Mouse (Mus musculus) MEL (cell line): ENCODE data around the gene Ten1. TPM values are rescaled to one million over a fixed set of nuclear protein-coding genes. Genes with fewer than 3 reads are reported as not detected.

Source experiments
- DNase-seq: peaks from one replicate; pipeline ENCODE4 v3.0.0; 2011; ENCODE audit warnings: low read depth, low spot score
- H3K27ac ChIP-seq: 2 replicates; pipeline ENCODE4 v1.5.1; 2012; ENCODE audit warnings: low read depth, mild to moderate bottlenecking, control low read depth, low read length, moderate library complexity; ENCODE audit not compliant: control insufficient read depth
- H3K27me3 ChIP-seq, 2 experiments: fragments of 150-350 bp in 1 of 2; sonication (generic) in 1 of 2; 2 replicates each; pipeline ENCODE4 v1.6.1; 2012; ENCODE audit warnings: low read length in 2 of 2, mild to moderate bottlenecking in 2 of 2, improper control_type of control experiment in 1 of 2, moderate library complexity in 1 of 2; ENCODE audit not compliant: insufficient read depth in 2 of 2, control insufficient read depth in 1 of 2
- H3K36me3 ChIP-seq, 2 experiments: 2 replicates each; pipeline ENCODE4 v1.6.1; 2012 to 2014; ENCODE audit warnings: low read length in 2 of 2, improper control_type of control experiment in 1 of 2, inconsistent platforms in 1 of 2, mild to moderate bottlenecking in 1 of 2; ENCODE audit not compliant: insufficient read depth in 2 of 2, control insufficient read depth in 1 of 2
- H3K4me1 ChIP-seq, 2 experiments: fragments of 150-350 bp in 1 of 2; sonication (generic) in 1 of 2; 2 replicates each; pipeline ENCODE4 v1.6.1; 2012; ENCODE audit warnings: low read length in 2 of 2, improper control_type of control experiment in 1 of 2, mild to moderate bottlenecking in 1 of 2; ENCODE audit not compliant: insufficient read depth in 2 of 2, control insufficient read depth in 1 of 2
- H3K4me3 ChIP-seq, 2 experiments: fragments of 150-350 bp in 1 of 2; sonication (generic) in 1 of 2; 2 replicates each; pipeline ENCODE4 v1.5.1; 2012; ENCODE audit warnings: low read depth in 2 of 2, low read length in 2 of 2, mild to moderate bottlenecking in 2 of 2, moderate library complexity in 2 of 2, control low read depth in 1 of 2, improper control_type of control experiment in 1 of 2; ENCODE audit not compliant: control insufficient read depth in 1 of 2, insufficient read depth in 1 of 2
- H3K79me2 ChIP-seq: 2 replicates; pipeline ENCODE4 v1.6.1; 2012; ENCODE audit warnings: mild to moderate bottlenecking, low read length, moderate library complexity; ENCODE audit not compliant: control insufficient read depth, poor library complexity, insufficient read depth
- H3K9ac ChIP-seq: 2 replicates; pipeline ENCODE4 v1.6.1; 2012; ENCODE audit warnings: low read depth, mild to moderate bottlenecking, control low read depth, low read length, moderate library complexity; ENCODE audit not compliant: control insufficient read depth, poor library complexity, severe bottlenecking
- H3K9me3 ChIP-seq: fragments of 150-350 bp; sonication (generic); replicated peaks from 2 replicates; pipeline ENCODE4 v1.6.1; 2012; ENCODE audit warnings: mild to moderate bottlenecking, low read length, improper control_type of control experiment, moderate library complexity; ENCODE audit not compliant: insufficient read depth
- BHLHE40 ChIP-seq: IDR thresholded peaks from 2 replicates; pipeline ENCODE4 v1.6.1; 2012; ENCODE audit warnings: low read depth, mild to moderate bottlenecking, inconsistent platforms, low read length, improper control_type of control experiment, borderline replicate concordance
- CHD1 ChIP-seq: IDR thresholded peaks from 2 replicates; pipeline ENCODE4 v1.6.1; 2012; ENCODE audit warnings: low read depth, mild to moderate bottlenecking, inconsistent platforms, low read length, improper control_type of control experiment
- CHD2 ChIP-seq: IDR thresholded peaks from 2 replicates; pipeline ENCODE4 v1.6.1; 2011; ENCODE audit warnings: low read length, improper control_type of control experiment
- CTCF ChIP-seq, 3 experiments: IDR thresholded peaks in 2 of 3; conservative IDR thresholded peaks in 1 of 3; 2 replicates each; pipeline ENCODE4 v1.5.1; 2011 to 2012; ENCODE audit warnings: low read length in 3 of 3, low read depth in 2 of 3, mild to moderate bottlenecking in 2 of 3, improper control_type of control experiment in 1 of 3, inconsistent platforms in 1 of 3, mixed read lengths in 1 of 3, moderate library complexity in 1 of 3; ENCODE audit not compliant: control insufficient read depth in 1 of 3, insufficient read depth in 1 of 3, poor library complexity in 1 of 3, severe bottlenecking in 1 of 3
- EP300 ChIP-seq, 2 experiments: IDR thresholded peaks; 2 replicates each; pipeline ENCODE4 v1.6.1; 2011; ENCODE audit warnings: improper control_type of control experiment in 2 of 2, low read length in 2 of 2, low read depth in 1 of 2, mild to moderate bottlenecking in 1 of 2
- ETS1 ChIP-seq: IDR thresholded peaks from 2 replicates; pipeline ENCODE4 v1.6.1; 2012; ENCODE audit warnings: low read depth, mild to moderate bottlenecking, inconsistent platforms, low read length, improper control_type of control experiment, moderate library complexity
- GATA1 ChIP-seq: IDR thresholded peaks from 2 replicates; pipeline ENCODE4 v1.6.1; 2011; ENCODE audit warnings: low read depth, low read length, improper control_type of control experiment
- HCFC1 ChIP-seq: IDR thresholded peaks from 2 replicates; pipeline ENCODE4 v1.6.1; 2012; ENCODE audit warnings: low read depth, mild to moderate bottlenecking, inconsistent platforms, low read length, improper control_type of control experiment, moderate library complexity
- JUND ChIP-seq: IDR thresholded peaks from 2 replicates; pipeline ENCODE4 v1.6.1; 2011; ENCODE audit warnings: low read depth, mild to moderate bottlenecking, improper control_type of control experiment, low read length
- KAT2A ChIP-seq: conservative IDR thresholded peaks from 2 replicates; pipeline ENCODE4 v1.6.1; 2012; ENCODE audit warnings: low read depth, low read length, improper control_type of control experiment, inconsistent platforms
- MAFK ChIP-seq: IDR thresholded peaks from 2 replicates; pipeline ENCODE4 v1.6.1; 2011; ENCODE audit warnings: low read depth, mild to moderate bottlenecking, low read length, improper control_type of control experiment, borderline replicate concordance
- MAX ChIP-seq: IDR thresholded peaks from 2 replicates; pipeline ENCODE4 v1.6.1; 2011; ENCODE audit warnings: low read length, improper control_type of control experiment
- MAZ ChIP-seq: IDR thresholded peaks from 2 replicates; pipeline ENCODE4 v1.6.1; 2012; ENCODE audit warnings: low read depth, mild to moderate bottlenecking, inconsistent platforms, low read length, improper control_type of control experiment
- MEF2A ChIP-seq: IDR thresholded peaks from 2 replicates; pipeline ENCODE4 v1.6.1; 2014; ENCODE audit warnings: low read depth, mild to moderate bottlenecking, inconsistent platforms, low read length, improper control_type of control experiment; ENCODE audit not compliant: poor library complexity, insufficient replicate concordance, severe bottlenecking; ENCODE audit errors: extremely low read depth
- MXI1 ChIP-seq: IDR thresholded peaks from 2 replicates; pipeline ENCODE4 v1.6.1; 2011; ENCODE audit warnings: mild to moderate bottlenecking, low read depth, low read length, improper control_type of control experiment
- MYB ChIP-seq: IDR thresholded peaks from 2 replicates; pipeline ENCODE4 v1.6.1; 2011; ENCODE audit warnings: mild to moderate bottlenecking, low read depth, low read length, improper control_type of control experiment
- MYC ChIP-seq: IDR thresholded peaks from 2 replicates; pipeline ENCODE4 v1.6.1; 2011; ENCODE audit warnings: low read depth, mild to moderate bottlenecking, low read length, improper control_type of control experiment, moderate library complexity
- NELFE ChIP-seq: IDR thresholded peaks from 2 replicates; pipeline ENCODE4 v1.6.1; 2011; ENCODE audit warnings: low read depth, low read length, improper control_type of control experiment
- NRF1 ChIP-seq: IDR thresholded peaks from 2 replicates; pipeline ENCODE4 v1.6.1; 2014; ENCODE audit warnings: low read depth, mild to moderate bottlenecking, inconsistent platforms, low read length, improper control_type of control experiment, moderate library complexity; ENCODE audit not compliant: poor library complexity, insufficient read depth, severe bottlenecking
- POLR2A ChIP-seq, 2 experiments: IDR thresholded peaks; 2 replicates each; pipeline ENCODE4 v1.6.1; 2011 to 2012; ENCODE audit warnings: low read length in 2 of 2, mild to moderate bottlenecking in 2 of 2, control low read depth in 1 of 2, improper control_type of control experiment in 1 of 2, low read depth in 1 of 2, moderate library complexity in 1 of 2; ENCODE audit not compliant: control insufficient read depth in 1 of 2, insufficient read depth in 1 of 2, poor library complexity in 1 of 2
- POLR2AphosphoS2 ChIP-seq: IDR thresholded peaks from 2 replicates; pipeline ENCODE4 v1.6.1; 2011; ENCODE audit warnings: low read length, improper control_type of control experiment
- POLR2AphosphoS5 ChIP-seq: IDR thresholded peaks from 2 replicates; pipeline ENCODE4 v1.6.1; 2012; ENCODE audit warnings: low read depth, borderline replicate concordance, mild to moderate bottlenecking, inconsistent platforms, low read length, moderate library complexity, mixed read lengths
- RCOR1 ChIP-seq: IDR thresholded peaks from 2 replicates; pipeline ENCODE4 v1.6.1; 2012; ENCODE audit warnings: low read depth, mild to moderate bottlenecking, inconsistent platforms, low read length, improper control_type of control experiment
- SIN3A ChIP-seq: IDR thresholded peaks from 2 replicates; pipeline ENCODE4 v1.6.1; 2012; ENCODE audit warnings: low read length, improper control_type of control experiment, inconsistent platforms
- SMC3 ChIP-seq: IDR thresholded peaks from 2 replicates; pipeline ENCODE4 v1.6.1; 2011; ENCODE audit warnings: low read depth, low read length, improper control_type of control experiment
- TAL1 ChIP-seq: IDR thresholded peaks from 2 replicates; pipeline ENCODE4 v1.6.1; 2012; ENCODE audit warnings: mild to moderate bottlenecking, inconsistent platforms, low read length, moderate library complexity, mixed read lengths
- TBP ChIP-seq: IDR thresholded peaks from 2 replicates; pipeline ENCODE4 v1.8.0; 2011; ENCODE audit warnings: low read depth, low read length, improper control_type of control experiment
- UBTF ChIP-seq: IDR thresholded peaks from 2 replicates; pipeline ENCODE4 v1.6.1; 2012; ENCODE audit warnings: low read depth, mild to moderate bottlenecking, inconsistent platforms, low read length, improper control_type of control experiment, moderate library complexity, borderline replicate concordance; ENCODE audit not compliant: insufficient read depth
- USF1 ChIP-seq: IDR thresholded peaks from 2 replicates; pipeline ENCODE4 v1.6.1; 2014; ENCODE audit warnings: low read depth, mild to moderate bottlenecking, inconsistent platforms, low read length, improper control_type of control experiment, moderate library complexity
- USF2 ChIP-seq, 2 experiments: IDR thresholded peaks; 2 replicates each; pipeline ENCODE4 v1.6.1; 2011 to 2012; ENCODE audit warnings: improper control_type of control experiment in 2 of 2, low read length in 2 of 2, borderline replicate concordance in 1 of 2, inconsistent platforms in 1 of 2, low read depth in 1 of 2, mild to moderate bottlenecking in 1 of 2; ENCODE audit not compliant: insufficient read depth in 1 of 2
- ZC3H11A ChIP-seq: IDR thresholded peaks from 2 replicates; pipeline ENCODE4 v1.6.1; 2012; ENCODE audit warnings: low read depth, mild to moderate bottlenecking, inconsistent platforms, low read length, improper control_type of control experiment
- ZKSCAN1 ChIP-seq: IDR thresholded peaks from 2 replicates; pipeline ENCODE4 v1.6.1; 2012; ENCODE audit warnings: low read depth, mild to moderate bottlenecking, inconsistent platforms, low read length, improper control_type of control experiment, moderate library complexity
- ZMIZ1 ChIP-seq: IDR thresholded peaks from 2 replicates; pipeline ENCODE4 v1.6.1; 2012; ENCODE audit warnings: low read depth, mild to moderate bottlenecking, inconsistent platforms, low read length, improper control_type of control experiment, moderate library complexity
- ZNF384 ChIP-seq: IDR thresholded peaks from 2 replicates; pipeline ENCODE4 v1.6.1; 2012; ENCODE audit warnings: low read depth, mild to moderate bottlenecking, inconsistent platforms, low read length, improper control_type of control experiment
- polyA plus RNA-seq, 2 experiments: library from polyadenylated mRNA; stranded (reverse) in 1 of 2; unstranded in 1 of 2; fragments of >175 nt in 1 of 2; fragments of >200 nt in 1 of 2; gene quantifications; 2 replicates each; pipeline versions ENCODE4 v1.2.1 to v1.2.4; 2012; ENCODE audit warnings: low replicate concordance in 2 of 2, low read depth in 1 of 2; ENCODE audit not compliant: insufficient read length in 2 of 2, insufficient read depth in 1 of 2, missing spikeins in 1 of 2
- total RNA-seq: library from RNA; depleted of rRNA; stranded (reverse); fragments of 300-350 nt; gene quantifications from 2 replicates; pipeline ENCODE4 v1.2.3, GENCODE M21; 2012; rRNA removed

Ten1 gene
- total RNA-seq (57.9 and 60.8 TPM in 2 replicates), polyA plus RNA-seq (10 to 100 TPM in 1 of 2 experiments, not detected in 1; 66.9 TPM)

DNA sequence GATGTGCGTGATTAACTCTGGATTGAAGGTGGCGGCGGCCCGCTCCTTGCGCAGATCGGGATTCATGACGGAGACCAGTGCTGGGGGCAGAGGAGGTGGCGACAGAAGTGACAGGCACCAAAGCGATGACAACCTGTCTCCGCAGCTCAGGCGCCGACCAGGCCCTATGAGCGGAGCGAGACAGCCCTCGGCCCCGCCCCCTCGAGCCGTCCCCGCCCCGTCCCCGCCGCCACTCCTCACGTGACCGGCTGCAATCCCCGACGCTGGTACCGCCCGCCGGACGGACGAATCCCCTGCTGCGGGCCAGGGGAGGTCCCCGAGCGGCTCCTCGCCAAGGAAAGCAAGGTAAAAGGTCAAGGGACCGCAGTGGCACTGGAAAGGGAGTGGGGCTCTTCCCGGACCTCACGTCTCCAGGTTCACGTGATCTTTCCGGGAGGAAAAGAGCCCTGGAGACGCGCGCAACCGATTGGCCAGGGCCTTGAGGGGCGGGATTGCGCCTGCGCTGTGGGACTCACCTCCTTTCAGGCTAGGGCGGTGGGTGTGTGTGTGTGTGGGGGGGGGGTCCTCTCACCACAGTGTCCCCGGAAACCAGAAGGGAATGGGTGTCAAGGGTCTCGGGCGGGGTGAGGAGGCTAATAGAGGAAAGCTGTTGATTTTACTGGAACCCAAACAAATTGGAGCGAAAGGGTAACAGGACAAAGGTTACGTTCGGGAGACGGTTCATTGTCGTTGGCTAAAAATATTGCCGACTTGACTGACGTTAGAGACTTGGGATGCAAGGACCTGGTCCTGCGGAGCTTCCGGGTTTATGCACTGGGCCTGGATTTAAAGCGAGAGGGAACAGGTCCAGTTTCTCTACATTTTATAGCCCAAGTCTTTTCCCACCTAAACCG, at the start of gene Ten1, which contains the start of gene Acox1:
Ten1 (plus strand) TSS at position 217 of the 893 bp plus-strand sequence.
Acox1 (minus strand) TSS at position 407 of the 893 bp plus-strand sequence.
- H3K4me3 ChIP-seq, result peak within 1 kb of the TSS; percentile 90 to 94
- TF ChIP-seq USF2 (IDR thresholded peaks at IDR 0.05; ENCODE audit: borderline replicate concordance in 1 of 2, insufficient read depth in 1 of 2, low read depth in 1 of 2, low read length in 2 of 2) (peak; percentile 74 to 86), ZKSCAN1 (no peak), SMC3 (0 out of 2 replicates have a peak, but pooled peaks have one; percentile 5), EP300 (IDR thresholded peaks at IDR 0.05; ENCODE audit: low read depth in 1 of 2, low read length in 2 of 2) (peak in 1 of 2 experiments; percentile 42; a peak in 1 of 4 replicates), ETS1 (peak; percentile 20; the same call in 1 of the 2 replicates), POLR2AphosphoS5 (no peak), SIN3A (peak; percentile 87), HCFC1 (peak; percentile 78), POLR2A (IDR thresholded peaks at IDR 0.05; ENCODE audit: control insufficient read depth in 1 of 2, insufficient read depth in 1 of 2, low read depth in 1 of 2, low read length in 2 of 2, poor library complexity in 1 of 2) (peak; percentile 65 to 71), CHD2 (peak; percentile 23; the same call in 1 of the 2 replicates), ZMIZ1 (peak; percentile 74), MYC (no peak), CTCF (IDR thresholded peaks at IDR 0.05 in 2 of 3, conservative IDR thresholded peaks at IDR 0.05 in 1 of 3; ENCODE audit: control insufficient read depth in 1 of 3, insufficient read depth in 1 of 3, low read depth in 2 of 3, low read length in 3 of 3, poor library complexity in 1 of 3, severe bottlenecking in 1 of 3) (no peak), RCOR1 (no peak), GATA1 (no peak), TBP (peak; percentile 71), ZNF384 (no peak), BHLHE40 (peak; percentile 97), UBTF (no peak), USF1 (peak; percentile 97), MAZ (peak; percentile 98), POLR2AphosphoS2 (peak; percentile 61; the same call in 1 of the 2 replicates), MEF2A (0 out of 2 replicates have a peak, but pooled peaks have one; percentile 36), ZC3H11A (no peak), NELFE (peak; percentile 57), JUND (no peak), TAL1 (no peak), NRF1 (peak; percentile 84), MYB (peak; percentile 51; the same call in 1 of the 2 replicates), CHD1 (no peak), KAT2A (0 out of 2 replicates have a peak, but pooled peaks have one; percentile 30), MAFK (no peak), MAX (peak; percentile 79), MXI1 (peak; percentile 84)

More for the DNA sequence above, at the start of gene Ten1, which contains the start of gene Acox1:
- Histone ChIP-seq H3K9ac (peak within 1 kb of the TSS; percentile 97), H3K27ac (peak within 1 kb of the TSS; percentile 92), H3K79me2 (peaks cover 8% of the 10 kb centered on the region), H3K9me3 (no peaks in the 10 kb centered on the region), H3K4me1 (peaks cover 25 to 26% of the 10 kb centered on the region in 2 experiments), H3K27me3 (no peaks in the 10 kb centered on the region), H3K36me3 (peaks cover 0 to 39% of the 10 kb centered on the region in 2 experiments; a peak in 2 of 4 replicates)
- DNase-seq, result peak; percentile 98
